Mouse (Mus musculus): ENCODE measurements around the gene Entpd1. TPM values are rescaled to one million over a fixed set of nuclear protein-coding genes. Genes with fewer than 3 reads are reported as not detected.

The Entpd1 gene
- polyA plus RNA-seq (2016; fragmentation: Nextera tagmentation; extraction: Ambion mirVana): 2.6 and 3.7 TPM in 2 replicates

DNA sequence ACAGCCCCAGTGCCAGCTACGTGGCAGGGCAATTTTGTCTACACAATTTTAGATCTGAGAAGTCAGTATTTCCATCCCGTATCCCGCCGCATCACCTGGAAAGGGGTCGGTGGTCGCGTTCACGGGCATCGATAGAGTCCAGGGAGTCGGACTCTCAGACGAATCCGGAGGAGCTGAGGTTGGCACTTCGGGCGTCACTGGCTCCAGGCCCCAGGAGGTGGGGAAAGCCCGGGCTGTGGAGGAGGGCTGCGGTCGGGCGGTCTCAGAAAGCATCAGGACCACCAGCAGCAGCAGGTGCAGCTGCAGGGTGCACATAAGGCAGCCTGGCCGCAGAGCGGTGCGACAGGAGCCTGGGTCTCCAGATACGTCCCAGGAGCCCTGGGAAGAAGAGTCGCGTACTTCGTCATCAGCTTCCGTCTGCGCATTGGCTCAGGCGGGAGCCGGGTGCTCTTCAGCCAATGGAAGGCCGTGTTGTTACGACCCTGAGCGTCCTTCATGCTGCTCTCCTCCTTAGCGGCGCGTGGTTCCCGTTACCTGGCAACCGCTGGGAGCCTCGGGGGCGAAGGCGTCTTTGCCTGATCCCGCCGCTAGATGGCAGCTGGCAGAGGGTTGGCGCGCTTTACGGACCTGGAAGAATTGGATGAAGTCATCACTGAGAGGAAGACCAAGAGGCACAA is at the start of gene Entpd1, which contains the start of gene Tctn3:
Entpd1 (plus strand) TSS at position 537 of the 677 bp plus-strand sequence.
Tctn3 (minus strand) TSS at position 404 of the 677 bp plus-strand sequence.
- Histone ChIP-seq H3K4me3 (peak within 1 kb of the TSS; percentile 77), H3K9me3 (no peaks in the 10 kb centered on the region), H3K4me1 (peaks cover 12% of the 10 kb centered on the region), H3K27me3 (ENCODE audit: poor library complexity, severe bottlenecking) (no peaks in the 10 kb centered on the region), H3K36me3 (replicated peaks) (peaks cover 29% of the 10 kb centered on the region), H3K27ac (peak within 1 kb of the TSS; percentile 84)
- WGBS: under 1% methylated on average over 45 of the region's 45 CpGs
- peak; percentile 98 for DNase-seq (ENCODE audit: extremely low spot score, low spot score)

DNA sequence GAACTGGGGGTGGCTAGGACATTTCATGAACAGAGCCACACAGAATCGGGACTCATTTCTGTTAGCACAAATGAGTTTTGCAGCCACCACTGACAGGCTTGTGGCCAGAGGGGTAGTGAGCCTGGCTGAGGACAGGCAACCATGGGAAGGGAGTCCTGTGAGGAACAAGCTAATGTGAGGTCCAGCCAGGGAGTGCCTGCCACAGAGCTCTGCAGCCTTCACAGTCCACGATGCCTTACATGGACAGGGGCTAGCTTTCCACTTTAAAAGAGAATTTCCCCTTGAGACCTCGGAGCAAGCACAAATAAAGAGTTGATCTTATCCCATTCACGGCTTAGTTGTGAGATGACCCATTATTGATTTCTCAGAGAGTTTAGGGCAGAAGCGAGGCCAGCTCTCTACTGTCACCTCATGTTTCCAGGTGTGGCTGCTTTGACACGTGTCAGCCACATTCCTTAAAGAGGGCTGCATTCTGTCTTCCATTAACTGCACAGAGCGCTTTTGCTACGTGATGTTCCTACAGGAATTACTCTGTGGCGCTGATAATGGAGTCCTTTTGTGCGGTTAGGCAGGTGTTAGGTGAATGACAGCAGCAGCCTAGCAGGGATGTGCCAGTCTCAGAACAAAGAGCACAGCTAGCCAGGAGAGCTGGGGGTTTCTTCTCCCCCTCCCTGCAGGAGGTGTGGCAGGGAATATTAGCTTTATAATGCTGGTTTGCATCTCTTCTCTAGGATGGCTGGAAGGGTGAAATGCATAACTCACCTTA is 48.1 kb upstream of the Entpd1 start:
- H3K9me3 ChIP-seq: no peaks in the 10 kb centered on the region
- no peaks in the 10 kb centered on the region for H3K27me3 ChIP-seq (ENCODE audit: poor library complexity, severe bottlenecking)
- WGBS: 88% methylated on average over 10 of the region's 10 CpGs
- H3K36me3 ChIP-seq (replicated peaks): peaks cover 74% of the 10 kb centered on the region
- H3K27ac ChIP-seq: no peak overlapping the region
- H3K4me1 ChIP-seq: no peaks in the 10 kb centered on the region
- H3K4me3 ChIP-seq: no peak overlapping the region
- DNase-seq (ENCODE audit: extremely low spot score, low spot score): no peak

GRCm38 (mm10) chr19:40567616-40568015 is 44.5 kb upstream of the Entpd1 start:
- DNase-seq (ENCODE audit: extremely low spot score, low spot score): no peak
- Histone ChIP-seq H3K9me3 (peaks cover 16% of the 10 kb centered on the region), H3K4me3 (no peak overlapping the region), H3K27ac (no peak overlapping the region), H3K36me3 (replicated peaks) (peaks cover 98% of the 10 kb centered on the region), H3K4me1 (no peaks in the 10 kb centered on the region), H3K27me3 (ENCODE audit: poor library complexity, severe bottlenecking) (no peaks in the 10 kb centered on the region)
- 92% methylated on average over 3 of the region's 3 CpGs for WGBS

GRCm38 (mm10) chr19:40570726-40571125 is 41.4 kb upstream of the Entpd1 start:
- Histone ChIP-seq H3K36me3 (replicated peaks) (peaks cover 100% of the 10 kb centered on the region), H3K4me1 (no peaks in the 10 kb centered on the region), H3K27me3 (ENCODE audit: poor library complexity, severe bottlenecking) (no peaks in the 10 kb centered on the region), H3K4me3 (no peak overlapping the region), H3K9me3 (peaks cover 16% of the 10 kb centered on the region), H3K27ac (no peak overlapping the region)
- DNase-seq (ENCODE audit: extremely low spot score, low spot score): no peak
- WGBS: 95% methylated on average over 9 of the region's 9 CpGs

DNA sequence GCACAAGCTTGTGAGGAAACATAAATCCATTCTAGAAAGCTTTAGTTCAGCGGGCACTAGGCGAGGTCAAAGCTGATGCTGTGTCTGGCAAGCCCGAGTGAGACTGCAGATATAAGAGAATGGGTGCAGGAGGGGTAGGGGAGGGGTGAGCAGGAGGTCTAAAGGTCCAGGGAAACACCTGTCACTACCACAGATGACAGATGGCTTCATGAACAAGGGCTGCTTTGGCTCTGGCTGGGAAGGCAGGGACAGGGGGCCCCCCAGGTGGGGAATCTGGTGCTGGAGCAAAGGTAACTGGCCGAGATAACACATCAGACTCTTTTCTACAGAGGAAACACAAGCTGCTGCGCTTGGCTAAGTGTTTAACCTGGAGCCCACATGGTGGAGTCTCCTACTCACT is 36.7 kb upstream of the Entpd1 start:
- Histone ChIP-seq H3K27ac (no peak overlapping the region), H3K9me3 (peaks cover 6% of the 10 kb centered on the region), H3K4me1 (no peaks in the 10 kb centered on the region), H3K27me3 (ENCODE audit: poor library complexity, severe bottlenecking) (no peaks in the 10 kb centered on the region), H3K4me3 (no peak overlapping the region), H3K36me3 (replicated peaks) (peaks cover 100% of the 10 kb centered on the region)
- DNase-seq (ENCODE audit: extremely low spot score, low spot score): no peak
- 86% methylated on average over 5 of the region's 5 CpGs for whole genome bisulfite sequencing

- H3K27ac ChIP-seq: no peak overlapping the region
- no peaks in the 10 kb centered on the region for H3K27me3 ChIP-seq (ENCODE audit: poor library complexity, severe bottlenecking)
- 86% methylated on average over 2 of the region's 2 CpGs for WGBS
- H3K36me3 ChIP-seq (replicated peaks): peaks cover 98% of the 10 kb centered on the region
- no peak for DNase-seq (ENCODE audit: extremely low spot score, low spot score)
- no peaks in the 10 kb centered on the region for H3K4me1 ChIP-seq
- no peak overlapping the region for H3K4me3 ChIP-seq
- no peaks in the 10 kb centered on the region for H3K9me3 ChIP-seq
Observed at GRCm38 (mm10) chr19:40580902-40581301, 31.3 kb upstream of the Entpd1 start.

DNA sequence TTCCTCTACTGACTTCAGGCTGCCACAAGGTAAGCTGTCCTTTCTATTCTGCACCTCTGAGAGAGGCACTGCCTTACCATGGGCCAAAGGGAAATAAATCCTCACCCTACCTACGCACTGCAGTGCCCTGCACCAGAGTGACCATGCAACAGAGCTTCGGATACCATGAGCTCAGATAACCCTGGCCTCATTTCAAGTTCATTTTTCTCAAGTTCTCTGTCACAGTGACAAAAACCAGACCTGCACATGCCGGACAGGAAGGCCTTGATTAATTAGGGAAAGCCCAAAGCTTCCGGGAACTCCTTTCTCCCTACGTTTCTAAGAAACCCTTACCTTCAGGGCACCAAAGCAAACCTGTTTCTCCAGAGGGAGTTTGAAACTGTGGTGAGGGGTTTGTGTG is 30.5 kb upstream of the Entpd1 start:
- no peak for DNase-seq (ENCODE audit: extremely low spot score, low spot score)
- Histone ChIP-seq H3K4me1 (peaks cover 7% of the 10 kb centered on the region), H3K27ac (no peak overlapping the region), H3K27me3 (ENCODE audit: poor library complexity, severe bottlenecking) (no peaks in the 10 kb centered on the region), H3K36me3 (replicated peaks) (peaks cover 94% of the 10 kb centered on the region), H3K9me3 (no peaks in the 10 kb centered on the region), H3K4me3 (no peak overlapping the region)
- 93% methylated on average over 5 of the region's 5 CpGs for WGBS

- Histone ChIP-seq H3K27me3 (ENCODE audit: poor library complexity, severe bottlenecking) (no peaks in the 10 kb centered on the region), H3K9me3 (no peaks in the 10 kb centered on the region), H3K27ac (0 out of 2 replicates have a peak overlapping the region, but pooled peaks have one; percentile 31), H3K36me3 (replicated peaks) (peaks cover 41% of the 10 kb centered on the region), H3K4me1 (peaks cover 24% of the 10 kb centered on the region), H3K4me3 (peak overlapping the region; percentile 77)
- WGBS: 62% methylated on average over 7 of the region's 7 CpGs
- no peak for DNase-seq (ENCODE audit: extremely low spot score, low spot score)
Observed at GRCm38 (mm10) chr19:40586908-40587307, 25.3 kb upstream of the Entpd1 start.

DNA sequence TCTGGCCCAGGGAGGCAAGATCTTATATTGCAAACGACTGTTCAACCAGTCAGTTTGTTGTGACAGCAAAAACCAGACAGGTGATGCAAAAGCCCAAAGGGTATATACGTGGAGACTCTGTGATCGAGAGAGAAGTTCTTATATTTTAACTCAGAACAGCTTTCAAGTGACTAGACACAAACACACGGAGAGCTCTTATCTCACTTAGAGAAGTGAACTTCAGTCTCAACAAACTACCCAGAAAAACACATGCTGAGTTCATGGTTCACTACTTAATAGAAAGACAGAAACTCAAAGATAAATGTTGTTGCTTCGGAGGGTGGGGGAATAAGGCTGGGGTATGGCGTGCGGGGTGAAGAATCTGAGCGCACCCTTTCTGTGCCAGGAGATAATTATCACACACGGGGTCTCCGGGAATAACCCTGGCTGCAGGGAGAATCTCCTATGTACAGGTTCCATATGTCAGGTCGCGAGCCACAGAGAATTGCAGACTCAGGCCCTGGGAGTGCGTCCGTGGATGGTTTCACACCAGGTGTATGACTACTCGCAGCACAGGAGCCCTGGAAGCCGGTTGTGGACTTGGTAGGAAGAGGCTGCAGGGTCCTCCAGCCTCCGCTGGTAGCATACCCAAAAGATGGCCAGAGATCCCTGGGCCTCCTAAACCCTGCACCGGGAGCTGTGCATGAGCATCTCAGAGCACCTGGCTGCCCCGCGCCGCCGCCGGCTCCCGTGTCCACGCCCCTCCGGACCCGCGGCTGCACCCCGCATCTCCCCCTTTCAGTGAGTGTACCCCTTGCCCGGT is 24.5 kb upstream of the Entpd1 start:
- Histone ChIP-seq H3K4me3 (peak overlapping the region; percentile 77), H3K36me3 (replicated peaks) (peaks cover 34% of the 10 kb centered on the region), H3K27ac (peak overlapping the region; percentile 91), H3K27me3 (ENCODE audit: poor library complexity, severe bottlenecking) (no peaks in the 10 kb centered on the region), H3K4me1 (peaks cover 24% of the 10 kb centered on the region), H3K9me3 (no peaks in the 10 kb centered on the region)
- WGBS: 6% methylated on average over 30 of the region's 30 CpGs
- no peak for DNase-seq (ENCODE audit: extremely low spot score, low spot score)

- under 1% methylated on average over 34 of the region's 34 CpGs for WGBS
- Histone ChIP-seq H3K4me3 (peak within 1 kb of the TSS; percentile 77), H3K27ac (peak within 1 kb of the TSS; percentile 91), H3K36me3 (replicated peaks) (peaks cover 28% of the 10 kb centered on the region), H3K4me1 (peaks cover 24% of the 10 kb centered on the region), H3K9me3 (no peaks in the 10 kb centered on the region), H3K27me3 (ENCODE audit: poor library complexity, severe bottlenecking) (no peaks in the 10 kb centered on the region)
- DNase-seq (ENCODE audit: extremely low spot score, low spot score): peak; percentile 94
Observed at GRCm38 (mm10) chr19:40588293-40588654, 23.9 kb upstream of the Entpd1 start, which contains the start of gene Aldh18a1. Aldh18a1 (minus strand) TSS chr19:40588463.

DNA sequence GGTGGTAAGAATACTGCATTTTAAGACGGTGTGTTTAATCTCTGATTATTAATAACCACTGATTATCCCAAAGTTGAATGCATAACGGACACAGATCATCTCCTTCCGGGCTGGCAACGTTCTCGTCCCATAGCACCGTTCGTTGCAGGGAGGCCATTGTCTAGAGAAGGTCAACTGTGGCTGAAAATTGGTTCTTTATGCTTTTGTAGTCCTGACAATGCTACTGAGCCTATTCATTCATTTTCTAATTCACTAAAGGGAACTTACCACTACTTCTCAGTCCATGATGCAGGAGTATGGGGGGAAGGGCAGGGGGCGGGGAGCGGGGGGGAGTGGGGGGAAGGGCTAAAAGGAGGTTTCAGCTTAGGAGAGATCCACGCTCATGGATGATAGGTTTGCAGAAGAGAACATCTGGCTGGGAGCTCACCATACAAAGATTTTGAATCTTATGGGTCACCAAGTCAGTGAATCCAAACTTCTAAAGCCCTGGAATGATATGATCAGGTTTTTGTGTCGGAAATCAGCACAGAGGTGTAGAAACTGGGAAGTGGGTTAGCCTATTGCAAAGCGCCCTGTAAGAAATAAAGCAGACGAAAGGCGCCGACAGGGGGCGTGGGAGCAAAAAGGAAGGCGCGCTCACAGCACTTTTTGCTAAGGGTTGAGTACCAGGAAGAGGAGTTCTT is 23.2 kb upstream of the Entpd1 start:
- peak; percentile 91 for DNase-seq (ENCODE audit: extremely low spot score, low spot score)
- H3K36me3 ChIP-seq (replicated peaks): peaks cover 24% of the 10 kb centered on the region
- H3K9me3 ChIP-seq: no peaks in the 10 kb centered on the region
- under 1% methylated on average over 18 of the region's 18 CpGs for WGBS
- no peaks in the 10 kb centered on the region for H3K27me3 ChIP-seq (ENCODE audit: poor library complexity, severe bottlenecking)
- peaks cover 24% of the 10 kb centered on the region for H3K4me1 ChIP-seq
- peak overlapping the region; percentile 91 for H3K27ac ChIP-seq
- peak overlapping the region; percentile 77 for H3K4me3 ChIP-seq

DNA sequence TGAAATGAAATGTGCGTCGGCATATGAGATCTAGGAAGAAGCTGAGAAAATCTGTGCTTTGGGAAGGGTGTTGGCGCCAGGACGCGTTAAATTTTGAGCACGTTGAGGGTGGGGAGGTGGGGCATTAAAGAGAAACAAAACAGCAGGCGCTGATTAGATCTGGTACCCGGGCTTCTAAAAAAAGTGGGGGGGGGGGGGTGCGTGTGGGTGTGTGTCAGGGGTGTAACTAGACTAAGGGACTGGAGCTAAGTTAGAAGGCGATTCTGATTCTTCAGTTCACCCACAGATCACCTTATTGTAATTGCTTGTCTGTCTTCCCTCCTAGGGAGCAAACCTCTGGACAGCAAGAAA is 22.7 kb upstream of the Entpd1 start:
- WGBS: under 1% methylated on average over 10 of the region's 10 CpGs

More for the DNA sequence above, 22.7 kb upstream of the Entpd1 start:
- no peak for DNase-seq (ENCODE audit: extremely low spot score, low spot score)
- Histone ChIP-seq H3K36me3 (replicated peaks) (peaks cover 24% of the 10 kb centered on the region), H3K9me3 (no peaks in the 10 kb centered on the region), H3K4me3 (peak overlapping the region; percentile 77), H3K27ac (peak overlapping the region; percentile 91), H3K27me3 (ENCODE audit: poor library complexity, severe bottlenecking) (no peaks in the 10 kb centered on the region), H3K4me1 (peaks cover 24% of the 10 kb centered on the region)

All from forebrain, embryonic 10.5 days (tissue).